Mouse (Mus musculus) skeletal muscle tissue, adult 2 months (tissue): ENCODE data around the gene Rab10.
"Not testable (repeated sequence)": the region's sequence is repeated elsewhere in the genome, so short reads cannot be mapped to it uniquely, and the experiment has no call there.

Source experiments
- DNase-seq: peaks from one replicate; pipeline ENCODE4 v3.0.0-alpha.2; 2012; ENCODE audit warnings: low read depth, low spot score

The Rab10 gene

GRCm38 (mm10) chr12:3309391-3310320 lies at the start of gene Rab10:
Rab10 (minus strand) TSS chr12:3309969.
- peak; percentile 100 for DNase-seq

- peak; percentile 52 for DNase-seq
Observed at GRCm38 (mm10) chr12:3359302-3359701, 49.5 kb upstream of the Rab10 start.

- no peak for DNase-seq
Observed at GRCm38 (mm10) chr12:3356824-3357223, 47.1 kb upstream of the Rab10 start.

- no peak for DNase-seq
Observed at GRCm38 (mm10) chr12:3355068-3355467, 45.3 kb upstream of the Rab10 start.

- DNase-seq: no peak
Observed at GRCm38 (mm10) chr12:3352216-3352615, 42.4 kb upstream of the Rab10 start.

GRCm38 (mm10) chr12:3350136-3350535 lies 40.4 kb upstream of the Rab10 start:
- DNase-seq: peak; percentile 94

- DNase-seq: peak; percentile 54
Observed at GRCm38 (mm10) chr12:3349387-3349786, 39.6 kb upstream of the Rab10 start.

- DNase-seq: no peak
Observed at GRCm38 (mm10) chr12:3347682-3348081, 37.9 kb upstream of the Rab10 start.

- DNase-seq: no peak
Observed at GRCm38 (mm10) chr12:3345038-3345437, 35.3 kb upstream of the Rab10 start.

- DNase-seq: no peak
Observed at GRCm38 (mm10) chr12:3344155-3344554, 34.4 kb upstream of the Rab10 start.

GRCm38 (mm10) chr12:3338931-3339330 lies 29.2 kb upstream of the Rab10 start:
- no peak for DNase-seq

GRCm38 (mm10) chr12:3329677-3330076 lies 19.9 kb upstream of the Rab10 start:
- DNase-seq: no peak

- no peak for DNase-seq
Observed at GRCm38 (mm10) chr12:3325232-3325631, 15.5 kb upstream of the Rab10 start.

GRCm38 (mm10) chr12:3323241-3323640 lies 13.5 kb upstream of the Rab10 start:
- DNase-seq: peak; percentile 56

GRCm38 (mm10) chr12:3319377-3319776 lies 9.6 kb upstream of the Rab10 start:
- peak; percentile 95 for DNase-seq

- no peak for DNase-seq
Observed at GRCm38 (mm10) chr12:3316937-3317336, 7.2 kb upstream of the Rab10 start.

- peak; percentile 89 for DNase-seq
Observed at GRCm38 (mm10) chr12:3316083-3316482, 6.3 kb upstream of the Rab10 start.

- DNase-seq: no peak
Observed at GRCm38 (mm10) chr12:3312886-3313285, 3.1 kb upstream of the Rab10 start.

GRCm38 (mm10) chr12:3310321-3310692 lies 538 bp upstream of the Rab10 start:
- DNase-seq: no peak

- no peak for DNase-seq
Observed at GRCm38 (mm10) chr12:3308541-3309241, 1.1 kb downstream of the Rab10 start.

- no peak for DNase-seq
Observed at GRCm38 (mm10) chr12:3307587-3307986, 2.2 kb downstream of the Rab10 start.

- no peak for DNase-seq
Observed at GRCm38 (mm10) chr12:3305238-3305637, 4.5 kb downstream of the Rab10 start.

GRCm38 (mm10) chr12:3297622-3298021 lies 12.1 kb downstream of the Rab10 start:
- DNase-seq: not testable (repeated sequence)
